Comparison of ENCODE assay signal across 26 mouse cellular contexts in the genomic region with DNA sequence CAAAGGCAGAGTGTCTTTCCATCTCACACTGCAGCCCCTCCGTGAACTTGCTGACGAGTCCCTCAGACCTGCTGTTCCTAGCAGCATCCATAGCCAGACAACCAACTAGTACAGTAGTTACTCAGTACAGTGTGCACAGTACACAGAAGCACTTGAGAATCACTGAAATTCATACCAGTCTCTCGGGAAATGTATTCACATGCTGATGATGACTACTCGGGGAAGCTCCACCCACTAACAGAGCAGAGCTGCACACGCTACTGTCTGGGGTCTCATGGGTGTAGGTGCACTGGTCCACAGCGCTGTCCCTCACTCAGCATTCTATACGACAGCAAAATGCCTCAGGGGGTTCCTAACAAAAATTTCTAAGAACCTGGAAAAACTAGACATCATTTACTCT. TPM values are rescaled to one million over a fixed set of nuclear protein-coding genes. Genes with fewer than 3 reads are reported as not detected.
DNase-seq lines count a peak whose midpoint lies in the region; ATAC-seq and TF ChIP-seq lines count a peak whose summit lies in the region.
"Had no signal": no experiment of that assay in that cellular context is flagged by ENCODE, and none has a peak within 500 bp of the region (broad histone marks: within the 10 kb centered on the region; RNA-seq: fewer than 3 reads in every experiment).

No protein-coding gene starts in this region.

- TF ChIP-seq CTCF in heart, adult 2 months (IDR thresholded peaks at IDR 0.05): no peak
- no peak for TF ChIP-seq CTCF in liver, postnatal 0 days (IDR thresholded peaks at IDR 0.05; ENCODE audit: low read depth)
- no peak for TF ChIP-seq CTCF in kidney, adult 2 months (conservative IDR thresholded peaks at IDR 0.05; ENCODE audit: insufficient read depth, insufficient read length, low read depth, low read length)

- H3K9me3 ChIP-seq in embryonic facial prominence, embryonic 13.5 days: no peaks in the 10 kb centered on the region
- H3K9me3 ChIP-seq in liver, postnatal 0 days (ENCODE audit: low read length): no peaks in the 10 kb centered on the region
- H3K9me3 ChIP-seq: embryonic facial prominence, embryonic 15.5 days; heart, embryonic 10.5 days; heart, embryonic 13.5 days had no signal

- DNase-seq in heart, adult 11 months: peak; percentile 54
- no peak for DNase-seq in heart, adult 2 months
- peak; percentile 41 for DNase-seq in ES-CJ7 (ENCODE audit: low read depth, low spot score)
- no peak for DNase-seq in right cerebral cortex, postnatal 14 days
- no peak for DNase-seq in liver, postnatal 0 days
- DNase-seq in kidney, adult 2 months: no peak
- DNase-seq: adrenal gland, adult 2 months; adrenal gland, postnatal 14 days; B cell, adult 2 months; cerebellum, adult 11 months; cerebellum, adult 8-10 months; cerebellum, postnatal 10 days; forebrain, postnatal 0 days; gastrocnemius, adult 2 months; gastrocnemius, postnatal 14 days; heart, adult 18-20 months; heart, postnatal 14 days; heart, postnatal 4 days had no signal

- intact Hi-C loops in heart, adult 2 months (cut with DNase I): no loop called here

- peak; percentile 50; the same call in 1 of the 2 replicates for ATAC-seq in embryonic facial prominence, embryonic 13.5 days (ENCODE audit: insufficient number of reproducible peaks, insufficient read depth, low FRiP score, low TSS enrichment, low read depth)
- no peak for ATAC-seq in liver, postnatal 0 days
- ATAC-seq: forebrain, embryonic 14.5 days; forebrain, postnatal 0 days; hindbrain, postnatal 0 days; intestine, postnatal 0 days had no signal

- no peaks in the 10 kb centered on the region for H3K79me2 ChIP-seq in heart, adult 2 months (replicated peaks; ENCODE audit: control insufficient read depth, insufficient read depth, low read length)

- no peak overlapping the region for H3K4me2 ChIP-seq in embryonic facial prominence, embryonic 13.5 days
- H3K4me2 ChIP-seq in liver, postnatal 0 days (ENCODE audit: low read depth, low read length): no peak overlapping the region
- H3K4me2 ChIP-seq: embryonic facial prominence, embryonic 15.5 days; heart, embryonic 13.5 days; hindbrain, embryonic 14.5 days had no signal

- H3K4me3 ChIP-seq in heart, adult 2 months: no peak overlapping the region
- H3K4me3 ChIP-seq in embryonic facial prominence, embryonic 13.5 days: no peak overlapping the region
- H3K4me3 ChIP-seq in liver, postnatal 0 days (ENCODE audit: low read depth, low read length): no peak overlapping the region
- H3K4me3 ChIP-seq in kidney, adult 2 months (ENCODE audit: insufficient read depth, low read depth, low read length): no peak overlapping the region
- H3K4me3 ChIP-seq: embryonic facial prominence, embryonic 15.5 days; gastrocnemius, adult 2 months; heart, embryonic 10.5 days; heart, embryonic 13.5 days had no signal

- no peak overlapping the region for H3K27ac ChIP-seq in heart, adult 2 months
- no peak overlapping the region for H3K27ac ChIP-seq in embryonic facial prominence, embryonic 13.5 days
- no peak overlapping the region for H3K27ac ChIP-seq in liver, postnatal 0 days (ENCODE audit: low read depth)
- no peak overlapping the region for H3K27ac ChIP-seq in kidney, adult 2 months (ENCODE audit: insufficient read depth, low read depth, low read length)
- H3K27ac ChIP-seq: embryonic facial prominence, embryonic 15.5 days; gastrocnemius, adult 2 months; heart, embryonic 10.5 days; heart, embryonic 13.5 days; hindbrain, embryonic 14.5 days; hindbrain, postnatal 0 days had no signal

- no peak overlapping the region for H3K9ac ChIP-seq in heart, adult 2 months (ENCODE audit: low read depth, low read length)
- no peak overlapping the region for H3K9ac ChIP-seq in embryonic facial prominence, embryonic 13.5 days
- H3K9ac ChIP-seq in liver, postnatal 0 days (replicated peaks): no peak overlapping the region
- H3K9ac ChIP-seq: embryonic facial prominence, embryonic 15.5 days; forebrain, postnatal 0 days; heart, embryonic 13.5 days; hindbrain, embryonic 14.5 days had no signal

- peaks cover 3% of the 10 kb centered on the region for H3K36me3 ChIP-seq in heart, adult 2 months (ENCODE audit: control insufficient read depth, insufficient read depth, low read length)
- peaks cover 73% of the 10 kb centered on the region for H3K36me3 ChIP-seq in embryonic facial prominence, embryonic 13.5 days
- H3K36me3 ChIP-seq in liver, postnatal 0 days (replicated peaks; ENCODE audit: insufficient read depth, low read length): peaks cover 58% of the 10 kb centered on the region
- no peaks in the 10 kb centered on the region; the same call in 1 of the 2 replicates for H3K36me3 ChIP-seq in kidney, adult 2 months (ENCODE audit: control insufficient read depth, insufficient read depth, low read length)

- TF ChIP-seq EP300 in heart, adult 2 months (IDR thresholded peaks at IDR 0.05; ENCODE audit: insufficient read depth, low read depth, low read length): no peak
- no peak for TF ChIP-seq EP300 in liver, postnatal 0 days (IDR thresholded peaks at IDR 0.05; ENCODE audit: low read depth)

- no peak for TF ChIP-seq POLR2A in heart, adult 2 months (IDR thresholded peaks at IDR 0.05; ENCODE audit: insufficient read depth, low read depth, low read length)
- TF ChIP-seq POLR2A in kidney, adult 2 months (IDR thresholded peaks at IDR 0.05; ENCODE audit: low read depth, low read length): no peak

- WGBS in heart, adult 2 months: 83% methylated on average over 7 of the region's 7 CpGs
- 68% methylated on average over 7 of the region's 7 CpGs for WGBS in embryonic facial prominence, embryonic 13.5 days
- 82% methylated on average over 7 of the region's 7 CpGs for WGBS in liver, postnatal 0 days (ENCODE audit: insufficient replicate concordance)
- WGBS in kidney, adult 2 months: 84% methylated on average over 7 of the region's 7 CpGs

- H3K4me1 ChIP-seq in heart, adult 2 months (ENCODE audit: control insufficient read depth, insufficient read depth, low read length): no peaks in the 10 kb centered on the region
- H3K4me1 ChIP-seq in embryonic facial prominence, embryonic 13.5 days: no peaks in the 10 kb centered on the region
- no peaks in the 10 kb centered on the region for H3K4me1 ChIP-seq in liver, postnatal 0 days (ENCODE audit: insufficient read depth)
- H3K4me1 ChIP-seq in kidney, adult 2 months (ENCODE audit: control insufficient read depth, insufficient read depth, low read length): no peaks in the 10 kb centered on the region
- H3K4me1 ChIP-seq: embryonic facial prominence, embryonic 15.5 days; heart, embryonic 10.5 days had no signal

- no peaks in the 10 kb centered on the region for H3K27me3 ChIP-seq in heart, adult 2 months (ENCODE audit: control insufficient read depth, insufficient read depth, low read length)
- no peaks in the 10 kb centered on the region for H3K27me3 ChIP-seq in embryonic facial prominence, embryonic 13.5 days
- no peaks in the 10 kb centered on the region for H3K27me3 ChIP-seq in liver, postnatal 0 days (ENCODE audit: insufficient read depth, low read length)
- H3K27me3 ChIP-seq in kidney, adult 2 months (replicated peaks; ENCODE audit: control insufficient read depth, insufficient read depth, low read length): no peaks in the 10 kb centered on the region
- H3K27me3 ChIP-seq: embryonic facial prominence, embryonic 15.5 days; heart, embryonic 13.5 days had no signal

RNA-seq across cellular contexts. Expression of a gene that starts 19.2 kb away (rescaled TPM):
- total RNA-seq in heart, adult 2 months (2021): 10 to 100 TPM in 1 of 2 experiments, 1 to 10 TPM in 1; 9.9 to 10.7 TPM
- polyA plus RNA-seq in heart, adult 2 months (2012; rRNA removed): 8.6 and 12.0 TPM in 2 replicates
- 35.7 and 38.2 TPM in 2 replicates for polyA plus RNA-seq in embryonic facial prominence, embryonic 13.5 days (2015; fragmentation: Nextera tagmentation; extraction: Ambion mirVana)
- polyA plus RNA-seq in liver, postnatal 0 days (2015; fragmentation: Nextera tagmentation; extraction: Ambion mirVana): 7.2 and 7.9 TPM in 2 replicates
- 13.0 and 14.1 TPM in 2 replicates for polyA plus RNA-seq in kidney, adult 2 months (2012; rRNA removed)

Comparison
In these comparisons a context has a peak if more than half of its experiments do, and no peak if none do; other contexts are left out.
1. DNase-seq: peak in heart, adult 11 months (single experiment) and ES-CJ7 (single experiment); none in heart, adult 2 months (0 of 2), right cerebral cortex, postnatal 14 days (single experiment), liver, postnatal 0 days (single experiment) and kidney, adult 2 months (single experiment).